Mouse (Mus musculus) thymus, adult 2 months (tissue): ENCODE results near the gene G3bp2.

Experiments
- CTCF ChIP-seq: fragments of 200-500 bp; IDR thresholded peaks from 2 replicates; pipeline ENCODE4 v1.5.1; 2012; ENCODE audit warnings: mild to moderate bottlenecking, control low read depth, low read length, moderate library complexity, borderline replicate concordance; ENCODE audit not compliant: control insufficient read depth, poor library complexity, insufficient read depth; ENCODE audit errors: extremely low read depth
- POLR2A ChIP-seq: fragments of 200-500 bp; IDR thresholded peaks from 2 replicates; pipeline ENCODE4 v1.6.1; 2012; ENCODE audit warnings: mild to moderate bottlenecking, low read length, control low read depth, moderate library complexity; ENCODE audit not compliant: control insufficient read depth, poor library complexity, insufficient read depth; ENCODE audit errors: extremely low read depth

GRCm38 (mm10) chr5:92096786-92097185 lies 13.3 kb upstream of the G3bp2 start:
- no peak for TF ChIP-seq CTCF
- TF ChIP-seq POLR2A, result no peak
